23 mouse cellular contexts compared by ENCODE assay signal in the genomic region with DNA sequence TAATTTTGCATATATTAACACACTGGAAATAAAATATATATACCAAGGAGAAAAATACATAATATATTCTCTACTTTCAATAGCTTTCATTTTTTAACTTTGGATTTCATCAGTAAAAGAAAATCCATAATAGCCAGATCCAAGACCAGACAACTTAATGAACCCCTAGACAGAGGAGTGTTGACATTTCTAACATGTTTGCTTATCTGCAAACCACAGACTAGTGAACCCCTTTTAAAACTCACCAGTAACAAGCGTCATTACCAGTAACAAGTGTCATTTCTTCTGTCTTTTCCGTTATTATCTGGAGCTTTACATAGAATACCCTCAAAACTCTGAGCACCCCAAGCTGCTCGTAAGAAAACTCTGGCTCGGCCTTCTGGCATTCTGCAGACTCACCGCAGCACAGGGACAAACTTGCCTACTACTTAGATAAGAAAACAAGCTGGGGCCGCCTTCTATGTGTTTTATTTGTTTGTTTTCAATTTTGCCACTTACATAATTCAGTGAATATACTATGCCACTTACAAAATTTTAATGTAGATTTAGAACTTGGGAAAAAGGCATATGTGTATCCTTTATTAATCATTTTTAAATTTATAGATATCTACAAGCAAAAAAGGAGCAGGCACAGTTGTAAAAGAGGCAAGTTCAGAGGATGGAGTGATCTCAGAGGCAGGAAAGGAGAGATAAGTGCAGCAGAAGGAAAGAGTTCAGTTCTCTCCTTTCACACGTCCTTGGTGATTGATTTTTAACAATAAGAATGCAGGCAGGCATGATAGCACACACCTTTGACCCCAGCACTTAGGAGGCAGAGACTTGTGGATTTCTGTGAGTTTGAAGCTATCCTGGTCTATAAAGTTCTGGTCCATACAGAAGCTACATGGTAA. TPM values are rescaled to one million over a fixed set of nuclear protein-coding genes. Genes with fewer than 3 reads are reported as not detected.
A peak's percentile ranks its signal among the peaks of the same experiment; 100 is the strongest.
DNase-seq lines count a peak whose midpoint lies in the region; ATAC-seq and TF ChIP-seq lines count a peak whose summit lies in the region.
"Had no signal": no experiment of that assay in that cellular context is flagged by ENCODE, and none has a peak within 500 bp of the region (broad histone marks: within the 10 kb centered on the region; RNA-seq: fewer than 3 reads in every experiment).

No protein-coding gene starts in this region.

- no peaks in the 10 kb centered on the region for H3K36me3 ChIP-seq in intestine, embryonic 16.5 days (ENCODE audit: control insufficient read depth, insufficient read depth, low read length)
- no peaks in the 10 kb centered on the region for H3K36me3 ChIP-seq in intestine, embryonic 15.5 days
- no peaks in the 10 kb centered on the region for H3K36me3 ChIP-seq in erythroblast, embryonic 14.5 days (ENCODE audit: control insufficient read depth)
- H3K36me3 ChIP-seq in liver, embryonic 14.5 days (replicated peaks; ENCODE audit: control insufficient read depth, insufficient read depth, low read depth), result no peaks in the 10 kb centered on the region
- peaks cover 19% of the 10 kb centered on the region for H3K36me3 ChIP-seq in forebrain, embryonic 13.5 days (ENCODE audit: poor library complexity, severe bottlenecking)

- H3K4me2 ChIP-seq in intestine, embryonic 16.5 days (ENCODE audit: low read depth, low read length), result no peak overlapping the region
- no peak overlapping the region for H3K4me2 ChIP-seq in intestine, embryonic 15.5 days (replicated peaks)
- peak overlapping the region; percentile 60 for H3K4me2 ChIP-seq in liver, embryonic 14.5 days (ENCODE audit: low read depth)
- no peak overlapping the region for H3K4me2 ChIP-seq in forebrain, embryonic 13.5 days
- H3K4me2 ChIP-seq: heart, embryonic 13.5 days; hindbrain, embryonic 12.5 days; midbrain, embryonic 13.5 days had no signal

- no peaks in the 10 kb centered on the region for H3K4me1 ChIP-seq in intestine, embryonic 16.5 days (ENCODE audit: control insufficient read depth, insufficient read depth, low read length)
- H3K4me1 ChIP-seq in intestine, embryonic 15.5 days (replicated peaks), result no peaks in the 10 kb centered on the region
- peaks cover 17% of the 10 kb centered on the region for H3K4me1 ChIP-seq in erythroblast, embryonic 14.5 days (ENCODE audit: control insufficient read depth)
- peaks cover 6 to 10% of the 10 kb centered on the region in 2 experiments for H3K4me1 ChIP-seq in liver, embryonic 14.5 days (replicated peaks; ENCODE audit: control insufficient read depth in 2 of 2, insufficient read depth in 2 of 2, low read length in 1 of 2)
- no peaks in the 10 kb centered on the region for H3K4me1 ChIP-seq in forebrain, embryonic 13.5 days
- H3K4me1 ChIP-seq: forebrain, embryonic 10.5 days; heart, embryonic 13.5 days; hindbrain, embryonic 12.5 days; limb, embryonic 10.5 days; midbrain, embryonic 13.5 days had no signal

- ATAC-seq in intestine, embryonic 16.5 days, result peak; percentile 33; the same call in 1 of the 2 replicates
- ATAC-seq in intestine, embryonic 15.5 days, result no peak
- ATAC-seq in liver, embryonic 14.5 days (ENCODE audit: insufficient read depth), result peak; percentile 93
- no peak for ATAC-seq in forebrain, embryonic 13.5 days
- ATAC-seq: midbrain, embryonic 13.5 days; Patski had no signal

- TF ChIP-seq CTCF in liver, embryonic 14.5 days (IDR thresholded peaks at IDR 0.05; ENCODE audit: low read depth), result no peak

- H3K4me3 ChIP-seq in intestine, embryonic 16.5 days (ENCODE audit: low read length), result no peak overlapping the region
- H3K4me3 ChIP-seq in intestine, embryonic 15.5 days (replicated peaks), result no peak overlapping the region
- H3K4me3 ChIP-seq in erythroblast, embryonic 14.5 days (replicated peaks), result peak overlapping the region; percentile 34
- H3K4me3 ChIP-seq in liver, embryonic 14.5 days (ENCODE audit: insufficient read depth in 1 of 2, low read depth in 2 of 2, low read length in 2 of 2), result peak overlapping the region; percentile 39 to 45
- H3K4me3 ChIP-seq in forebrain, embryonic 13.5 days, result no peak overlapping the region
- H3K4me3 ChIP-seq: forebrain, embryonic 10.5 days; heart, embryonic 13.5 days; hindbrain, embryonic 12.5 days; limb, embryonic 10.5 days; midbrain, embryonic 13.5 days had no signal

- H3K9me3 ChIP-seq in intestine, embryonic 16.5 days (ENCODE audit: control insufficient read depth, low read length), result no peaks in the 10 kb centered on the region
- H3K9me3 ChIP-seq in intestine, embryonic 15.5 days, result no peaks in the 10 kb centered on the region
- H3K9me3 ChIP-seq in erythroblast, embryonic 14.5 days (ENCODE audit: control insufficient read depth, low read length), result no peaks in the 10 kb centered on the region
- no peaks in the 10 kb centered on the region for H3K9me3 ChIP-seq in liver, embryonic 14.5 days (ENCODE audit: control insufficient read depth, low read length)
- H3K9me3 ChIP-seq in forebrain, embryonic 13.5 days (replicated peaks), result no peaks in the 10 kb centered on the region
- H3K9me3 ChIP-seq: forebrain, embryonic 10.5 days; heart, embryonic 13.5 days; hindbrain, embryonic 12.5 days; limb, embryonic 10.5 days; midbrain, embryonic 13.5 days had no signal

- H3K9ac ChIP-seq in intestine, embryonic 16.5 days (ENCODE audit: low read depth, low read length), result no peak overlapping the region
- no peak overlapping the region for H3K9ac ChIP-seq in intestine, embryonic 15.5 days
- H3K9ac ChIP-seq in liver, embryonic 14.5 days (replicated peaks), result peak overlapping the region; percentile 59
- H3K9ac ChIP-seq in forebrain, embryonic 13.5 days, result no peak overlapping the region
- H3K9ac ChIP-seq: heart, embryonic 13.5 days; hindbrain, embryonic 12.5 days; midbrain, embryonic 13.5 days had no signal

- peak; percentile 51 for TF ChIP-seq EP300 in liver, embryonic 14.5 days (IDR thresholded peaks at IDR 0.05; ENCODE audit: low read depth)

- no peaks in the 10 kb centered on the region for H3K27me3 ChIP-seq in intestine, embryonic 16.5 days (replicated peaks; ENCODE audit: control insufficient read depth, insufficient read depth, low read length)
- no peaks in the 10 kb centered on the region for H3K27me3 ChIP-seq in intestine, embryonic 15.5 days (replicated peaks)
- H3K27me3 ChIP-seq in erythroblast, embryonic 14.5 days (ENCODE audit: control insufficient read depth), result no peaks in the 10 kb centered on the region
- no peaks in the 10 kb centered on the region for H3K27me3 ChIP-seq in liver, embryonic 14.5 days (ENCODE audit: control insufficient read depth, insufficient read depth, low read length)
- H3K27me3 ChIP-seq in forebrain, embryonic 13.5 days, result no peaks in the 10 kb centered on the region
- H3K27me3 ChIP-seq: heart, embryonic 13.5 days; hindbrain, embryonic 12.5 days; midbrain, embryonic 13.5 days; Patski had no signal

- WGBS in intestine, embryonic 16.5 days, result 71% methylated on average over 7 of the region's 7 CpGs
- WGBS in intestine, embryonic 15.5 days, result 69% methylated on average over 7 of the region's 7 CpGs
- 16% methylated on average over 7 of the region's 7 CpGs for WGBS in liver, embryonic 14.5 days (ENCODE audit: insufficient replicate concordance)
- 84% methylated on average over 7 of the region's 7 CpGs for WGBS in forebrain, embryonic 13.5 days

- H3K27ac ChIP-seq in intestine, embryonic 16.5 days (ENCODE audit: low read length), result no peak overlapping the region
- H3K27ac ChIP-seq in intestine, embryonic 15.5 days, result no peak overlapping the region
- peak overlapping the region; percentile 79 for H3K27ac ChIP-seq in liver, embryonic 14.5 days
- H3K27ac ChIP-seq in forebrain, embryonic 13.5 days, result no peak overlapping the region
- H3K27ac ChIP-seq: forebrain, embryonic 10.5 days; heart, embryonic 13.5 days; hindbrain, embryonic 12.5 days; limb, embryonic 10.5 days; midbrain, embryonic 13.5 days had no signal

- DNase-seq in liver, embryonic 14.5 days (ENCODE audit: low read depth in 3 of 3, low spot score in 3 of 3), result peak; percentile 47 to 64 (median 51)
- DNase-seq in right cerebral cortex, adult 18-20 months, result no peak
- no peak for DNase-seq in kidney, postnatal 10 days
- DNase-seq in urinary bladder, postnatal 14 days (ENCODE audit: low spot score), result no peak
- DNase-seq: adrenal gland, adult 2 months; cerebellum, adult 9-10 months; gastrocnemius, postnatal 25 days; heart, adult 18-20 months; kidney, adult 2 months; kidney, postnatal 14 days; lung, postnatal 10 days; right cerebral cortex, postnatal 14 days; thymus, postnatal 36 days had no signal

RNA-seq across cellular contexts. Expression of a gene that starts 7.1 kb away (rescaled TPM):
- 9.5 and 10.3 TPM in 2 replicates for polyA plus RNA-seq in intestine, embryonic 16.5 days (2015; fragmentation: Nextera tagmentation; extraction: Ambion mirVana)
- polyA plus RNA-seq in intestine, embryonic 15.5 days (2015; fragmentation: Nextera tagmentation; extraction: Ambion mirVana), result 9.6 and 11.1 TPM in 2 replicates
- polyA plus RNA-seq in erythroblast, embryonic 14.5 days (2012), result 0.04 and 0.06 TPM in 2 replicates
- polyA plus RNA-seq in liver, embryonic 14.5 days (2012; rRNA removed), result 3.9 and 5.5 TPM in 2 replicates
- polyA plus RNA-seq in liver, embryonic 14.5 days (2014; fragmentation: Nextera tagmentation; extraction: Ambion mirVana), result 9.7 and 11.9 TPM in 2 replicates
- 20.1 and 20.3 TPM in 2 replicates for polyA plus RNA-seq in forebrain, embryonic 13.5 days (2015; fragmentation: Nextera tagmentation; extraction: Ambion mirVana)

RNA-seq across cellular contexts. Expression of a gene that starts 34.2 kb away (rescaled TPM):
- 140 and 155 TPM in 2 replicates for polyA plus RNA-seq in intestine, embryonic 16.5 days (2015; fragmentation: Nextera tagmentation; extraction: Ambion mirVana)
- polyA plus RNA-seq in intestine, embryonic 15.5 days (2015; fragmentation: Nextera tagmentation; extraction: Ambion mirVana), result 166 and 179 TPM in 2 replicates
- 32.0 and 52.0 TPM in 2 replicates for polyA plus RNA-seq in erythroblast, embryonic 14.5 days (2012)
- 107 and 155 TPM in 2 replicates for polyA plus RNA-seq in liver, embryonic 14.5 days (2012; rRNA removed)
- 295 and 336 TPM in 2 replicates for polyA plus RNA-seq in liver, embryonic 14.5 days (2014; fragmentation: Nextera tagmentation; extraction: Ambion mirVana)
- polyA plus RNA-seq in forebrain, embryonic 13.5 days (2015; fragmentation: Nextera tagmentation; extraction: Ambion mirVana), result 182 and 187 TPM in 2 replicates

RNA-seq across cellular contexts. Expression of a gene that starts 53.7 kb away (rescaled TPM):
- 55.6 and 69.1 TPM in 2 replicates for polyA plus RNA-seq in intestine, embryonic 16.5 days (2015; fragmentation: Nextera tagmentation; extraction: Ambion mirVana)
- polyA plus RNA-seq in intestine, embryonic 15.5 days (2015; fragmentation: Nextera tagmentation; extraction: Ambion mirVana), result 63.6 and 65.1 TPM in 2 replicates
- 0.22 and 0.24 TPM in 2 replicates for polyA plus RNA-seq in erythroblast, embryonic 14.5 days (2012)
- polyA plus RNA-seq in liver, embryonic 14.5 days (2012; rRNA removed), result 12.6 and 25.1 TPM in 2 replicates
- 36.6 and 37.6 TPM in 2 replicates for polyA plus RNA-seq in liver, embryonic 14.5 days (2014; fragmentation: Nextera tagmentation; extraction: Ambion mirVana)
- polyA plus RNA-seq in forebrain, embryonic 13.5 days (2015; fragmentation: Nextera tagmentation; extraction: Ambion mirVana), result 86.9 and 95.8 TPM in 2 replicates

Comparison
In these comparisons a context has a peak if more than half of its experiments do, and no peak if none do; other contexts are left out.
1. ATAC-seq: peak in intestine, embryonic 16.5 days (single experiment) and liver, embryonic 14.5 days (single experiment); none in intestine, embryonic 15.5 days (single experiment) and forebrain, embryonic 13.5 days (single experiment).
2. H3K4me3 ChIP-seq: peak in erythroblast, embryonic 14.5 days (single experiment) and liver, embryonic 14.5 days (2 of 2); none in intestine, embryonic 16.5 days (single experiment), intestine, embryonic 15.5 days (single experiment) and forebrain, embryonic 13.5 days (single experiment).
3. DNase-seq: peak in liver, embryonic 14.5 days (3 of 3); none in right cerebral cortex, adult 18-20 months (single experiment), kidney, postnatal 10 days (single experiment) and urinary bladder, postnatal 14 days (single experiment).
4. RNA of a gene that starts 53.7 kb away (polyA plus RNA-seq): 86.9 to 95.8 TPM in forebrain, embryonic 13.5 days, 55.6 to 69.1 TPM in intestine, embryonic 16.5 days, 63.6 to 65.1 TPM in intestine, embryonic 15.5 days and 12.6 to 37.6 TPM in liver, embryonic 14.5 days; 0.22 to 0.24 TPM in erythroblast, embryonic 14.5 days; every median in the first group is over 10 times any median in the second.